Mouse (Mus musculus) thymus, postnatal 25 days (tissue): ENCODE measurements around the gene Sord.
"Not testable (repeated sequence)": the region's sequence is repeated elsewhere in the genome, so short reads cannot be mapped to it uniquely, and the experiment has no call there.

ENCODE experiments used
- DNase-seq: peaks from one replicate; pipeline ENCODE4 v3.0.0; 2022

Gene Sord

DNA sequence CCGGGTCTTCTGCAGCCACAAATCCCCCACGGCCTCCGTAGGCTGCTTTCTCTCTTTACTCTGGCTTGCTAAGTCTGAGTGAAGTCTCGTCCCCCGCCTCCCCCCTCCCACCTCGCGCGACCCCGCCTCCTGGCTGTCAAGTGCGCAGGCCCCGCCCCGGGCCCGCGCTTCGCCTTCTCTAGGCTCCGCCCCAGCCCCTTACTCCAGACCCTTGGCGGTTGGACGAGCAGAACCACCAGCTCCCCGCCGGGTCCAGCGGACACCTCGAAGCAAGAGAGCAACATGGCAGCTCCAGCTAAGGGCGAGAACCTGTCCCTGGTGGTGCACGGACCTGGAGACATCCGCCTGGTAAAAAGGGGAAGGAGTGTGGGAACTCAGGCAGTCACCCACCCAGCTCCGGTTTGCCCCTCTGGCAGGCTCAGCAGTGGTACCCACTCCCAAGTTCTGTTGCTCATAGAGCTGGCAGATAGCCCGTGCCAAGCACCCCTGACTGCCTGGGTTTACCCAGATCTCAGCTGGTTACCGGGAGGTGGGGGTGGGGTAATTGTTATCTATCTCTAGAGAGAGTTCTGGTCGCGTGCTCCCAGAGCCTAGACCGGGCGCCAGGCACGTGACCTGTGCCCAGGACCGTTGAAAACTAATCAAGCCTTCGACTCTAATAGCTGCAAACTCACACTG is at the start of gene Sord:
TSS of gene Sord (plus strand) at position 139 of the 678 bp plus-strand sequence.
- peak; percentile 88 for DNase-seq

DNA sequence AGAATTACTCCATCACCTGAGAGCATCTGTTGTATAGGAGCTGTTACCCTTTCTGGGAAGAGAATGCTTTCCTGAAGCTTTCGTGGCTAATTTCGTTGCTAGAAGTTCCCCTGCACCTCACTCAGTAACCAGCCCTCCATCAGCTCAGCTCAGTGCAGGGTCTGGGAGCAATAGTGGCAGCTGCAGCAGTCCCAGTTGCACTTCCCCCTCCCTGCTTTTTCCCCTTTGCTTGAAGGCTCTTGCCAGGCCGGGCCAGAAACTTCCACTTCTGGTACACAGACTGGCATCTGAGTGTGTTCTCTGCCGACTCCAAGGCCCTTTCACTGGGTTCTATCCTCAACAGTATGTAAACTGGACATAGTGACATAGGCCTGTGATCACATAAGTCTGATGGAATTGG is 49.5 kb upstream of the Sord start:
- no peak for DNase-seq

DNA sequence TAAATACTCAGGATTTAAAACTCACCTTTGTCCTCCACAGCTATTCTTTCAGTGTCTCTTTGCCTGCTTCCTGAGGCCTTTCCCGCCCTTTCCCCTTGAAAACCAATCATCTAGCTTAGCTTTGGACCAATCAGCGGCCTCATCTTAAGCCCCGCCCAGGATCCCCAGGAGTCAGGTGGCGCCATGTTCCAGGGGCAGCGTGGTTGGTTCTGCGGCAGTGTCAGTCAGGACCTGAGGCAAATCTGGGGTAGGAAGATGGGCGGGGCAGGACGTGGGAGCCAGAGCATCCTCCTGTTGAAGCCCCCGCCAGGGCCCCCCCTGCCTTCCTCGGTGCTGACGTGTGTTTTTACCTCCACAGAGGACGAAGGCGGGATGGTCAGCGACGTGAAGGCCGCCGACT is 48.4 kb upstream of the Sord start, which contains the start of the genes Patl2 and Terb2:
TSS of gene Patl2 (minus strand) at position 84 of the 400 bp plus-strand sequence.
TSS of gene Terb2 (plus strand) at position 167 of the 400 bp plus-strand sequence.
- no peak for DNase-seq

DNA sequence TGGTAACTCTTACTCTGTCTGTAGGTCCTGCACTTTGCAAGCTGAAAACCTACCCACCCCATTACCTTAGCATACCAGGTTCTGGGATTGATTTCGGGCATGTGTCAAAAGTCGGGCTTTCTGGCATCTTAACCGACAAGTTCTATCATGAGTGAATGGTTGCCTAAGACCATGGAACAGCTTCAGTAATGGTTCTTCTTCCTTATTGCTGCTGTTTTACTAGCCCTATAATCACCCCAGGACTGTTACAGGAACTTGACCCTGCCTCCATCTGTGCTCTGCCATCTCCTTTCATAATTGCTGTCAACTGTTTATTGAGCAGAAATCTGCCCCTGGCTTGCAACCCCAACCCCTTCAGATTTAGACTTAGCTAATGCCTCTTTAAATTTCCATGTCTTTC is 47.8 kb upstream of the Sord start:
- no peak for DNase-seq

DNA sequence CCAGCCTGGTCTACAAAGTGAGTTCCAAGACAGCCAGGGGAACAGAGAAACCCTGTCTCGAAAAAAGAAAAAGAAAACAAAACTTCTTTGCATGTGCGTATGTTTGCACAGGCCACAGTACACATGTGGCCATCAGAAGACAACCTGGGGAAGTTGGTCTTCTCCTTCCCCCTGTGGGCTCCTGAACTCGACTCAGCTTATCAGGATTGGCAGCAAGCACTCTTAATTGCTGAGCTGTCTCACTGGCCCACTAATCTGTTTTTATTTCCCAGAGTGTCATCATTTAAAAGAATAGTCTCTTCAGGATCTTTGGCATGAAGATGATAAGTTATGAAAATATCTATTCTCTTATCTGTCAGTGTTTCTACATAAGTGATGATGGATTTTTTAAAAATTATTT is 42.7 kb upstream of the Sord start:
- DNase-seq: no peak

DNA sequence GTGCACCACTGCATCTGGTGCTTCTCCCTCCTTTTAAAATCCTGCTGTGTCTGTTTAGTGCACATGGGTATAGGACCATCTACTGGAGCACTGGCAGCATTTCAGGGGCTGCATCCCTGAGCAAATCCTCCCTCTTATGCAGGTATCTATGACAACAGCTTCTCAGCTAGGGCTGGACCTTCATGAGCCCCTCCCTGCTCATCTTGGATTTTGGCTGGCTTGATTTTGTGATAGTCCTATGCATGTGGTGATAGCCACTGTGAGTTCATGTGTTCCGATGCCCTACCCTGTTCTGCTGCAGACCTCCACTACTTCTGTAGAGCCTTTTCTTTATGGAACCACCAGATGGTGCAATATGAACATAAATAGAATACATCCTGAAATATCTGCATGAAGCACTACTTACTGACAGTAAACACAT is 40.0 kb upstream of the Sord start:
- no peak for DNase-seq

DNA sequence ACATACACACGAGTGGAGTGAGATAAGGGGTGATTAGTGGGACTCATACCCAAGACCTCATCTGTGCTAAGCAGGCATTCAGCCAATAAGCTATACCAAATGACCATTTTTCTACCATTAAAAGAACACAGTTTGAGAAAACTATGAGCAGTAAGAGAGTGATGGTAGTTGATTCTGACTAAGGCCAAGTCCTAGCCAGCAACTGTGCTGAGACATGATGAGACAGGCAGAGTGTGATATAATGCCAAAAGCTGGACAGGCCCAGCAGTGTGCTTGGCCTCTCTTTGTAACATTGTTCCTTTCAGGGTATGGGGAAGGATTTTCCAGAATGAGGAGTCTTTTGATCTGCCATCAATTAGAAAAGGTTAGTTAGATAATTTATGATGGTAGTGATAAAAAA is 33.0 kb upstream of the Sord start:
- no peak for DNase-seq

DNA sequence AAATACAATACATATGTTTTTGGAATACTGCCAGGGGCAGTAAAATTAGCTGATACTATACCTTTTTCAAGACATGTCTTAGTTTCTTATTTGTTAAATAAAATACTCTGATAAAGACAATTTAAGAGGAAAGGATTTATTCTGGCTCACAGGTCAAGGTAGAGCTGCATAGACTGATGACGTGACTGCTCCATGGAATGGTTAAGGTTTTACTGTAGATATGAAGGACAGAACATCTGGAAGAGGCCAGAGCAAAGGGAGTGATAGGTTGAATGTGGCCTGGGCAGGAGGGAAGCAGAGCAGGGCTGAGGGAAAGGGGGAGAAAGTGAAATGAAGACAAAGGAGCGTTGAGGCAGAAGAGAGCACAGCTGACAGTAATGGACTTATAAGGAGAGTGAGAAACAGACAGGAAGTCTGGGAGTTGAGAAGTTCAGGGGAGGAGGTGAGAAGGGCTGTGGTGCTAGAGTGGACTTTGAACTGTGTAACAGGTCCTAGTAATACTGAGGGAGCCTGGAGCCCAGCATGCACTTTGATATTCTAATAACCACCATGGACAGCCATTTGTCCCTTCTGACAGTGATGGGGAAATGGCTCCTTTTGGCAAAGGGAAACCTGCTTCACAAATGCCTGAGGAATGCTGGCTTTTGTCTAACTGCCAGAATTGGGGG is 28.0 kb upstream of the Sord start:
- DNase-seq: no peak

DNA sequence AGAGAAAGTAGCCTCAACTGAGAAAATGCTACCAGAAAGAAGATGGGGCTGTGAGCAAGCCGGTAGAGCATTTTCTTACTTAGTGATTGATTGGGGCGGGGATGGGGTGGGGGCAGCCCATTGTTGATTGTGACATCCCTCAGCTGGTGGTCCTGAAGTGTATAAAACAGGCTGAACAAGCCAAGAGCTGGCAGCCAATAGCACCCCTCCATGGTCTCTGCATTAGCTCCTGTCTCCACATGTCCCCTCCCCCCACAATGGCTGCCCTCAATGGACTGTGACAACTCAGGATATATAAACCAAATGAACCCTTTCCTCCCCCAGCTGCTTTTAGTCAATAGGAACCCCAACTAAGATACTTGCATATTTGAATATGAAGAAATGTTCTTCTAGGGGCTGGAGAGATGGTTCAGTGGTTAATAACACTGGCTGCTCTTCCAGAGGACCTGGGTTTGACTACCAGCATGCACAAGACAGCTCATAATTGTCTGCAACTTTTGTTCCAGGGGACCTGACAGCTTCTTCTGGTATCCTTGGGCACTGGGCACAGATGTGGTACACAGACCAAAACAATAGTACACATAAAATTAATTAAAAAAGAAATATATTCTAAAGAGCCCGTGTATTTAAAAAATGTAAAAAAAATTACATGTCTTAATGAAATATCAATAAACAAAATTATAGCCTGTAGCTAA is 23.9 kb upstream of the Sord start:
- no peak for DNase-seq

DNA sequence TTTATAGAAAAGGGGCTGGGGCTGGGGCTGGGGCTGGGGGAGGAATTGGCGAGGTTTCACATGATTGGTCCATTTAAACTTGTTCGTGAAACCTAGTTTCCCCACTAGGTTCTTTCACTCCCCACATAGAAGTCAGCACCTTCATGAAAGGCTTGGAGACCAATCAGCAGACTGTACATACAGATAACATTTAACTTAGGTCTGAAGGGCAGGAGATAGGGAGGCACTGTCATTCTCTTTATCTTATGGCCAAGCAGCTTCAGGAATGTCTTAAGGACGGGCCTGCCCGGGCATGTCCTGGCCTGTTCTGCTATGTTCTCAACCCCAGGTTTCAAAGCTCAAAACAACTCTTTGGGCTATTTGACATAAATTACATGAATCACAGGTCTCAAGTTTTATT is 17.5 kb upstream of the Sord start:
- DNase-seq: not testable (repeated sequence)

DNA sequence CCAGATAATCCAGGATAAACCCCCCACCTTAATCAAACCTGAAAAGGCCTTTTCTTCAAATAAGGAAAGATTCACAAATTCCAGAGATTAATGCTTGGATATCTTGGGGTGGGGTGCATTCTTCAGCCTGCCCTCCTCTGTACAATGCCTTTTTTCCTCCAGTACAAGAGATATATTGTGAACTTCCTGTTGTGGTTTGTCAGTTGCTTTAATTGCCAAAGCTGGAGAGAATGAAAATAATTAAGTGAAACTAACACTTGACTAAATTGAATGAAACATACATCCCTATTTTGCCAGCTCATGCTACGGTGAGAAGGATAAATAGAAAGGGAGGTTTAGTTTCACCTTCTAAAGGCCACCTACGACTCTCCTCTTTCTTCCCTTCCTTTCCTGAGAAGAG is 16.3 kb upstream of the Sord start:
- DNase-seq: no peak

DNA sequence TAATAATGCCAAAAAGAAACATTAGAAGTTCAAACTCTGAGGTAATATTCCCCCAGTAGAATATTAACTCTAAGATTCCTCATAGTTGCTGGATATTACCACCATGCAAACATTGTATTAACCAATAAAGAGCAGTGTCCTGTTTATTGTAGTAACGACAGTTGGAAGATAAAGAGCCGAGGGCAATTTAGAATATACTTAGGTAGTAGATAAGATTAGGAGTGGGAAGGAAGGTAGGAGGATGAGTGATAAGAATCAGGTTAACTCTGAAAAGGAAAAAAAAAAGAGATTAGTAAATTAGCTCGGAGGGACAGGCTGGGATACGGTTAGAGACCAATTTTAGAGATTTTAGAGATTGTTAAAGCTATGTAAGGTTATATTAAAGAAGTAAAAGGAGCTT is 13.2 kb upstream of the Sord start:
- DNase-seq: no peak

DNA sequence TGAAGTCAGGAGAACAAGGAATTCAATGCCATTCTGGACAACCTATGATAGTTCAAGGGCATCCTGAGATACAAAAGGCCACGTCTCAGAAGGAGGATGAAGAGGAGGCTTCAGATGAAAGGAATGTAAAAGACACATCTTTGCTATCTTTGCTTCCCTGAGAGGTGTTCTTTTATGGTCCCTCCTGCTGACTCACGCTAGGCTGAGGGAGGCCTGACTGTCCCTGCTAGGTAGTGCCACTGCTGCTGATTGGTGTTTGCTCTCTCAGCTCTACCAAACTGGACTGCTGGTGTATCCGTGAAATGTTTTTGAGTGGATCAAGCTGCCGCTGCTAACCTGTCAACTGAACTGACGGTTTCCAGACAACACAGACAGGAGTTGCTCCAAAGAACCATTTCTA is 12.8 kb upstream of the Sord start:
- DNase-seq: no peak

DNA sequence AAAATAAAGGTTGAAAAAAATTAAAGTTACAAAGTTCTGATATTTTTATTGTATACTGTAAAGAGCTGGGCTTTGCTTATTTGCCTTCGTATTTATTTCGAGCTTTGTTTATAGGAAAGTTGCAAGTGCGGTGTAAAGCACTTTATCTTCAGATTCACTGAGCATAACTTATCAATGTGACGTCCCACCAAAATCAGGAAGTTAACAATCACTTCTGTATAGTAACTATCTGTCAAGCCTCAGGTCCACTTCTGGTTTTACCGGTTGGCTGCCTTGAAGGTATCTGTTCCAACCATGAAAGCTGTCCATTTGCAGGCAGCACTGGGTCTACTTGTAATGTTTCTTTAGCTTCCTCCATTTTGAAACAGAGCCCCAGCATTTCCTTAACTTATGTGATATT is 12.3 kb upstream of the Sord start:
- no peak for DNase-seq

DNA sequence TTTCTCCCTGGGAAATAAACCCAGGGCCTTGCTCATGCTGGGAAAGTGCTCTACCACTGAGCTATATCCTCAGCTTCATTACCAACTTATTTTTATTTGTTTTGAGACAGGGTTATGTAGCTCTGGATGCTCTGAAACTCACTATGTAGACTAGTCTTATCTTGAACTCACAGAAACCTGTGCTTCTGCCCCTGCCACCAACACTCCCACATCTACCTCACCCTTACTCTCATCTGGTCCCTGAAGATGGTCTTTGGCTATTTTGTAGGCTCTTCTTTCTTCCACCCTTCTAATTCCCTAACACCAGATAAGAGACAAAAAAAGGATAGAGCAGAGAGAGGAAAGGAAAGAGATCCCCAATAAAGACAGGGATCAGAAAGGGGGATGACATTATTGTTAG is 10.9 kb upstream of the Sord start:
- DNase-seq: no peak

DNA sequence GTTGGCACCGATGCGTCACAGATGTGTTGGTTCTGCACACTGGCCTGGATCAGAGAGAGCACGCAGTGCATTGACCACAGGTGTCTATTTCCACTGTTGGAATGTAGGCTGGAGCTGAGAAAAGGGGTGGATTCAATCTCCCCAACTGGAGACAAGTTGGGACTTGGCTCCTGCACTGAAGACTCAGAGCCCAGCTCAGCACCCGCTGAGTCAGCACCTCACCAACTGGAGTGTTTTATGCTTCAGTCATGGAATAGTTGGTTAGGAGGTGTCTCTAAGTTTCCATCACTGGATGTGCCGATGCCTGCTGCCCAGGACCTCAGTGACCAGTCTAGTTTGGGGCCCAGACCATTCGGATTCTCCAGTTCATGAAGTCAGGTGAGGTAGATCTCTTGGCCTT is 4.2 kb upstream of the Sord start:
- no peak for DNase-seq

DNA sequence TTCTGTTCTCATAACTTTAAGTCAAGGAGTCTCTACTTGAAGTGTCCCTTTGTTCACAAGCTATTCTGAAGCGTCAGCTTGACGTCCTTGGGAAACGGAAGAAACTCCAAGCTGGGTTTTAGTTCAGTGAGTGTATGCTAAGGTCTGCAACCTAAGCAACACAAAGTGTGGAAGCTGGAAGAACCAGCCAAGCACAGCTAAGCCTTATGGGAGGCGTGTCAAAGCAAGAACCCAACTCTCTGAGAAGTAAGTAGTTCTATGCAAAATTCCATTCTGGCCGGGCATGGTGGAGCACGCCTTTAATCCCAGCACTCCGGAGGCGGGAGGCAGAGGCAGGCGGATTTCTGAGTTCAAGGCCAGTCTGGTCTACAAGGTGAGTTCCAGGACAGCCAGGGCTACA is 2.9 kb upstream of the Sord start:
- DNase-seq: no peak

DNA sequence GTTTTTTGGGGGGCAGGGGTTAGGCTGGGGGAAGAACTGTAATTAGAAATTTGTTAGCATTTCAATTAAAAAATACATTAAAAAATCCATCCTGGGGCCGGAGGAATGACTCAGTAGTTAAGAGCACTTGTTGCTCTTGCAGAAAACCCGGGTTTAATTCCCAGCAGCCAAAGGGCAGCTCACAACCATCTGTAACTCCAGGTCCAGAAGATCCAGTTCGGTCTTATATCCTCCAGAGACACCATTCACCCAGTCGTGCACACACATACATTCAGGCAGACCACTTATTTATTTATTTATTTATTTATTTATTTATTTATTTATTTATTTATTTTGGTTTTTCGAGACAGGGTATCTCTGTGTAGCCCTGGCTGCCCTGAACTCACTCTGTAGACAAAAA is 1.2 kb upstream of the Sord start:
- no peak for DNase-seq

DNA sequence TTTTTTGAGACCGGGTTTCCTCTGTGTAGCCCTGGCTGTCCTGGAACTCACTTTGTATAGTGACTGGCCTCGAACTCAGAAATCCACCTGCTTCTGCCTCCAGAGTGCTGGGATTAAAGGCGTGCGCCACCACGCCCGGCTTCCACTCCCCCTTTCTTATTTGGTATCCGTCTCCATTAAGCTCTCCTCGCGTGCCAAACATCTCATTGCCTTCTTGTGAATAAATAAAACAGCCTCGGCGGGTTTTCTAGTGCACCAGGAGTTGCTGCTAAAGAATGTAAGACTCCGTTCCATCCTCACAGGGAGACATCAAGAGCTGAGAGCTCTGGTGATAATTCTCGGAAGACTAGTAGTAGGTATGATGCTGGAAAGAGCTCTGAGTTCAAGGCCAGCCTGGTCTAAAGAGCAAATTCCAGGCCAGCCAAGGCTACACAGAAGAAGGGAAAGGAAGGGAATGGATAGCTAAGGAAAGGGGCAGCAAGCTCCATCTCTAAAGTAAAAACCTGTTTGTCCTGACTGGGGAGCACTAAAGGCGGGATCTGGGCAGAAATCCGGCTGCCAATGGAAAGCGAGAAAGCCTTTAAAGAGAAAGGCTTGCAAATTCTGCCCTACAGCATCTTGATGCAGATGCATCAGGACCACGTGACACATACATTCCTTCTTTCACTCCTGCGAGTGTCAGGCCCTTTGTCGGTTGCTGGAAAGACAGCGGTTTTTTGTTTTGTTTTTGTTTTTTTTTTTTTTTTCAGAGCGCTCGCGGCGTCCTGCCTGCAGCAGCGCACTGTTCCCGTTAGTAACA is 591 bp upstream of the Sord start:
- peak; percentile 5 for DNase-seq

DNA sequence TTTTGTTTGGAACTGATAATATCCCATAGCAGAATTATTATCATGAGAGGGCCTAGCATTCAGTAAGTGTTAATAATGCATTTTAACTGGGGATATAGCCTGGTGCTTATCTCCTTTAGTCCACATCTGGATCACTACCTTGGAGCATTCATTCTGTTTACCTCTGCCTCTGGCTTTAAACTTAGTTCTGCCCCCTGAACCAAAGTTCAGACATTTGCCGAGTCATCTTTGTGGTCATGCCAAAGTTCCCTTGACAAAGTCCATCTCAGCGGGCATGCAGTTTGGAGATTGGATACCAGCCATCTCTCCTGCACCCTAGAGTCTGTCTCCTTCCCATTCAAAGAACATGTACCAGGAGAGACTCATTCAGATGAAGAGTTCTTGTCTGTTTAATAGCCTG is 876 bp downstream of the Sord start:
- no peak for DNase-seq

DNA sequence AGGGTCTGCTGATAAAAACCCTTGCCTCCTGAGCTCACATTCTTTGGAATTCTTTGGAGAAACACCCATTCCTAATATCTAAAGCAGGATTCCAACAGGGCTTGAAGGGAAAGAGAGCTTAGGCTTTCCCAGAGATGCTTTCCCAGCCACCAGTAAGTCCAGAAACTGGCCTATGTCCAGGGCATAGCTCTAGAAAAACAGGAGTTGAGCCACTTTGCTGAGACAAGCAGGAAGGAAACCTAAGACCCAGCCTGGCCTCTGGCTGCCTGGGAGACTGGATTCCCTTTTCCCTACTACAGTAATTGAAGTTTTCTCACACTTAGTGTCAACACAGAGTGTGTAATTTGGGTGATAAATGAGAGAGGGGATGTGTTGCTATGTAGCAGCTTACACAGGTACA is 1.8 kb downstream of the Sord start:
- DNase-seq: no peak

DNA sequence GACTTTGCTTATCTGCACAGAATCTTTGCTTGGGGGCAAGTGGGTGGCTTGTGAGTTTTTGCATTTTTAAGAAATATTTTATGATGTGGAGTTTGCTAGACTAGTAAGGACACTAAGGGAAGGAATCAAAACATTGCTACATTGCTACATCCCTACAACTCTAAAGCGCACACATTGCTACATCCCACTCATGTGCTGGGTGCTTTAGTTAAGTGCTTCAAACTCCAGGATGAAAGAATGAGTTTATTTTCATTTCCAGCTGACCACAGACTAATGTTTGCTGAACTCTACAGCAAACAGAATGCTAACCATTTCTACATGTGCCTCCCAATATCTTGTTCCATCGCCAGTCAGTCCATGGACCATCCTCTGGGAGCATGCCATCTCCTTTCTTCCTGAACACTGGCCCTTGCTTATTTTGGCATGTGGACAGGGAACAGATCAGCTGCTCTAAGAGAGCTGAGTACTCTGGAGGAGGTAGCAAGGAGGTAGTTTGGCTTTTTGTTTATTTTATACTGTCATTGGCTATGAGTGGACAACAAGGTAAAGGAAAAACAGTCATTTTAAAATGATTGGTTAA is 3.4 kb downstream of the Sord start:
- DNase-seq: no peak

DNA sequence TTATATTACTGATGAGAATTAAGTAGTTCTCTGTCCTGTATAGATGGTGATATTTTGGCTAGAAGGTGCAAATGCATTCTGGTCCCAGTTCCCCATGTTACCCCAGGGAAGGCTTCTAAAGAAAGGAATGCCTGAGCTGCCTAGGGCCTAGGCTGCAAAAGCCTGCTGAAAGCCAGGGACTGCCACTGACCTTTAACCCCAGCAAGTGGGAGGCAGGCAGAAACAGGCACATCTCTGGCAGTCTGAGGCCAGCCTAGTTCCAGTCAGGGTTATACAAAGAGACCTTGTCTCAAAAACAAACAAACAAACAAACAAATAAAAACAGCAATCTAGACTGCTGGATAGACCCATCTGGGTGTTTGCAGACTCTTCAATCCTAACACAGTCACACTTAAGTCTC is 6.2 kb downstream of the Sord start:
- DNase-seq: no peak
